Mouse (Mus musculus): ENCODE measurements around the gene Vmn1r158.
"Not testable (repeated sequence)": the region's sequence is repeated elsewhere in the genome, so short reads cannot be mapped to it uniquely, and the experiment has no call there.

Vmn1r158 gene

GRCm38 (mm10) chr7:22790682-22791081 is at the start of gene Vmn1r158:
Gene Vmn1r158 (minus strand): TSS chr7:22790782.
- DNase-seq, result not testable (repeated sequence)

- not testable (repeated sequence) for DNase-seq
Measured at GRCm38 (mm10) chr7:22775981-22776380, 14.6 kb downstream of the Vmn1r158 start.

GRCm38 (mm10) chr7:22761397-22761796 is 29.2 kb downstream of the Vmn1r158 start, which contains the start of gene Vmn1r157:
Gene Vmn1r157 (plus strand): TSS chr7:22761697.
- not testable (repeated sequence) for DNase-seq
